Mouse (Mus musculus) left cerebral cortex, postnatal 36 days (tissue): ENCODE results near the gene Slc6a21. TPM values are rescaled to one million over a fixed set of nuclear protein-coding genes. Genes with fewer than 3 reads are reported as not detected.

Source experiments
- total RNA-seq, 2 experiments: library from RNA; stranded (reverse); gene quantifications; 2 replicates each; pipeline ENCODE4 v1.2.3; 2021

Slc6a21 gene
- total RNA-seq, 2 experiments from 2014 or later: not detected

Other genes with a start within 250 kb of the Slc6a21 start
- gene Prr12, start 224.6 kb upstream of the Slc6a21 start, total RNA-seq: 10 to 100 TPM; 64.9 to 75.3 TPM
- 10 to 100 TPM; 59.7 to 63.7 TPM for gene Nosip, start 215.1 kb upstream of the Slc6a21 start, total RNA-seq
- 1 to 10 TPM; 5.4 to 7.4 TPM for gene Prrg2, start 214.8 kb upstream of the Slc6a21 start, total RNA-seq
- gene Rcn3, start 185.3 kb upstream of the Slc6a21 start, total RNA-seq: 1 to 10 TPM; 3.8 to 4.9 TPM
- gene Fcgrt, start 173.7 kb upstream of the Slc6a21 start, total RNA-seq: 10 to 100 TPM; 22.3 to 22.7 TPM
- gene Rps11, start 153.1 kb upstream of the Slc6a21 start, total RNA-seq: 100 to 1,000 TPM; 405 to 466 TPM
- gene Rpl13a, start 148.8 kb upstream of the Slc6a21 start, total RNA-seq: 100 to 1,000 TPM; 614 to 796 TPM
- gene Gm45713, start 141.3 kb upstream of the Slc6a21 start, total RNA-seq: not detected
- 1 to 10 TPM; 3.7 to 6.1 TPM for gene Flt3l, start 141.1 kb upstream of the Slc6a21 start, total RNA-seq
- gene Pih1d1, start 123.2 kb upstream of the Slc6a21 start, total RNA-seq: 10 to 100 TPM; 44.8 to 53.6 TPM
- 10 to 100 TPM; 12.2 to 21.5 TPM for gene Aldh16a1, start 122.9 kb upstream of the Slc6a21 start, total RNA-seq
- 1,000 to 10,000 TPM; 1,276 to 1,585 TPM for gene Slc17a7, start 113.6 kb upstream of the Slc6a21 start, total RNA-seq
- gene Gfy, start 97.9 kb upstream of the Slc6a21 start, total RNA-seq: under 1 TPM; 0.17 to 0.50 TPM
- not detected for gene Pth2, start 96.5 kb upstream of the Slc6a21 start, total RNA-seq
- gene Ccdc155, start 72.6 kb upstream of the Slc6a21 start, total RNA-seq: 1 to 10 TPM; 5.1 to 5.2 TPM
- gene Dkkl1, start 65.4 kb upstream of the Slc6a21 start, total RNA-seq: 10 to 100 TPM; 25.9 to 29.9 TPM
- gene Tead2, start 61.8 kb upstream of the Slc6a21 start, total RNA-seq: 1 to 10 TPM; 3.9 to 5.6 TPM
- gene Cd37, start 38.4 kb upstream of the Slc6a21 start, total RNA-seq: 1 to 10 TPM; 5.0 to 5.9 TPM
- gene Slc6a16, start 36.4 kb upstream of the Slc6a21 start, total RNA-seq: 1 to 10 TPM; 1.2 to 1.6 TPM
- gene Trpm4, start 56.3 kb downstream of the Slc6a21 start, total RNA-seq: 10 to 100 TPM; 18.0 to 20.9 TPM
- under 1 TPM; 0.27 to 0.52 TPM for gene Hrc, start 57.8 kb downstream of the Slc6a21 start, total RNA-seq
- gene Ppfia3, start 89.5 kb downstream of the Slc6a21 start, total RNA-seq: 100 to 1,000 TPM; 154 to 168 TPM
- gene Lin7b, start 93.1 kb downstream of the Slc6a21 start, total RNA-seq: 100 to 1,000 TPM; 164 to 189 TPM
- gene Snrnp70, start 118.2 kb downstream of the Slc6a21 start, total RNA-seq: 100 to 1,000 TPM; 273 to 486 TPM
- not detected for gene Kcna7, start 128.1 kb downstream of the Slc6a21 start, total RNA-seq
- gene Ntf5, start 136.2 kb downstream of the Slc6a21 start, total RNA-seq: not detected
- not detected for gene Lhb, start 143.3 kb downstream of the Slc6a21 start, total RNA-seq
- gene Gys1, start 157.3 kb downstream of the Slc6a21 start, total RNA-seq: 10 to 100 TPM; 14.1 to 16.9 TPM
- gene Ruvbl2, start 160.6 kb downstream of the Slc6a21 start, total RNA-seq: 10 to 100 TPM; 39.7 to 41.5 TPM
- gene Ftl1, start 182.4 kb downstream of the Slc6a21 start, total RNA-seq: 100 to 1,000 TPM; 198 to 232 TPM
- gene Bax, start 189.4 kb downstream of the Slc6a21 start, total RNA-seq: 10 to 100 TPM; 63.6 to 64.0 TPM
- gene Tulp2, start 204.4 kb downstream of the Slc6a21 start, total RNA-seq: not detected
- gene Gm45808, start 209.3 kb downstream of the Slc6a21 start, total RNA-seq: under 1 TPM in 1 of 2 experiments, not detected in 1; 0.57 TPM
- gene Dhdh, start 211.3 kb downstream of the Slc6a21 start, total RNA-seq: 1 to 10 TPM; 4.0 to 4.8 TPM
- gene Nucb1, start 232.9 kb downstream of the Slc6a21 start, total RNA-seq: 10 to 100 TPM; 96.8 to 98.9 TPM
- gene Ppp1r15a, start 248.8 kb downstream of the Slc6a21 start, total RNA-seq: 10 to 100 TPM; 24.2 to 31.3 TPM
- gene Plekha4, start 248.8 kb downstream of the Slc6a21 start, total RNA-seq: 1 to 10 TPM; 3.7 to 5.2 TPM